Mouse (Mus musculus): ENCODE results near the gene A630010A05Rik. TPM values are rescaled to one million over a fixed set of nuclear protein-coding genes. Genes with fewer than 3 reads are reported as not detected.

A630010A05Rik gene
- not detected in 2 replicates for polyA plus RNA-seq (2015; fragmentation: Nextera tagmentation; extraction: Ambion mirVana)

DNA sequence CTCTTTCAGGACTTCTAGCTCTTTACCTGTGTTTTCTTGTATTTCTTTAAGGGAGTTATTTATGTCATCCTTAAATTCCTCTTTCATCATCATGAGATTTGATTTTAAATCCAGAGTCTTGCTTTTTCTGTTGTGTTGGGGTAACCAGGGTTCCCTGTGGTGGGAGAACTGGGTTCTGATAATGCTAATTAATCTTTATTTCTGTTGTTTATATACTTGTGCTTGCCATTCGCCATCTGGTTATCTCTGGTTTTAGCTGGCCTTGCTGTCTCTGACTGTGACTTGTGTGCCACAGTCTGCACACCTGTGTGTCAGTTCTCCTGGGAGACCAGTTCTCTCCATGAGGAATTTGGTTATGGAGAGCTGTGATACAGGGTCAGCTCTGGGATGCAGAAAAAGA is at the start of gene A630010A05Rik:
Gene A630010A05Rik (plus strand): TSS at position 301 of the 400 bp plus-strand sequence.

Other genes with a start within 250 kb of the A630010A05Rik start
- 194 and 209 TPM in 2 replicates for gene Fopnl, start 244.9 kb upstream of the A630010A05Rik start, polyA plus RNA-seq (2015; fragmentation: Nextera tagmentation; extraction: Ambion mirVana)
- gene Abcc1, start 200.8 kb upstream of the A630010A05Rik start, polyA plus RNA-seq (2015; fragmentation: Nextera tagmentation; extraction: Ambion mirVana), result 7.2 and 7.5 TPM in 2 replicates